Mouse (Mus musculus): ENCODE measurements at regions not wholly inside any gene's neighbourhood (a gene's known extent, or its start where the extent isn't known, plus 50 kb on each side); places are given as distances from the start of the nearest gene placed in this dataset.

DNA sequence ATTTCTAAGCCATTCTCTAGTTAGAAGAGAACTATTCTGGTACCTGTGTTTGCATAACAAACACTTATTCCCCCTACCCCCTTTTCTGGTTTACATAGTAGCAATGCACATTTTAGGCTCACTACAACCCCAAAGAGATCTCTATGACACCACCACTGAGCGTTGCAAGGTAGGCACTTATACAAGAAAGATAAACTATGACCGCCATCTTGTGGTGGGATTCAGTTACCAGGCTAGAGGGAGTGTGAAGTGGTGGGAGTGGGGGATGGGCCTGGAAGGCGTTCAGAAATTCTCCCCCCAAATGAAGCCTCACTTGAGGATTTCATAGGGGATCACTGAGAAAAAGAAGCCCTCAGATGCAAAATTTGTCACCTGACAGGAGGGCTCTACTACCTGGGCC lies 64.4 kb upstream of the Fst start:
- peak; percentile 49 for TF ChIP-seq CTCF (IDR thresholded peaks at IDR 0.05)
- Histone ChIP-seq H3K4me3 (no peak overlapping the region), H3K27ac (no peak overlapping the region)
- peak; percentile 8 to 18 for DNase-seq (ENCODE audit: extremely low spot score in 1 of 2, low spot score in 2 of 2)
- intact Hi-C loops (cut with DNase I): loop anchor here (5.0 to 10.0 kb wide), 2 partner anchors 438 to 646 kb away; no protein-coding TSS in a partner anchor

GRCm38 (mm10) chr13:114526856-114527255 lies 68.1 kb upstream of the Fst start:
- no peak for DNase-seq (ENCODE audit: extremely low spot score in 1 of 2, low spot score in 2 of 2)
- no peak overlapping the region for H3K4me3 ChIP-seq
- no peak overlapping the region for H3K27ac ChIP-seq
- intact Hi-C loops (cut with DNase I): loop anchor here (10.0 kb wide), 1 partner anchor 442 kb away; no protein-coding TSS in a partner anchor
- no peak for TF ChIP-seq CTCF (IDR thresholded peaks at IDR 0.05)

GRCm38 (mm10) chr13:114530171-114530774 lies 71.5 kb upstream of the Fst start:
- H3K4me3 ChIP-seq: no peak overlapping the region
- no peak for TF ChIP-seq CTCF (IDR thresholded peaks at IDR 0.05)
- intact Hi-C loops (cut with DNase I): no loop called here
- DNase-seq (ENCODE audit: extremely low spot score in 1 of 2, low spot score in 2 of 2): no peak
- H3K27ac ChIP-seq: no peak overlapping the region

DNA sequence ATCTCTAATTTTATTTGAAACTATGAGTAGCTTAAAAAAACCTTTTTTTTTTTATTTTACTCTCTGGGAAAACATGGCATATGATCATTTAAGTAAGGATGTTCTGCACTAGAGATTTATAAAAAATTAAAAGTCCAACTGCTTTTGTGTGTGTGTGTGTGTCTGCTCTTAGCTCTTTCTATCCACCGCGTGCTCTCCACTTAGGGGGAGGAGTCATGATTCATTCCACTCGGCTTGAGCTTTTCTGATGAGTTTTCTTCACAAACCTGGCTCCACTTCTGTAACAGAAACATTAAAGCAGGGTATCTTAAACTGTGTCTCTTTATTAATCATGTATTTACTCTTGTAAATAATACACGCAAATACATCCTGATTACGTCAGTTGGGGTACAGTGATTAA lies 73.0 kb upstream of the Fst start:
- DNase-seq (ENCODE audit: extremely low spot score in 1 of 2, low spot score in 2 of 2): no peak
- Histone ChIP-seq H3K27ac (no peak overlapping the region), H3K4me3 (no peak overlapping the region)
- intact Hi-C loops (cut with DNase I): no loop called here
- no peak for TF ChIP-seq CTCF (IDR thresholded peaks at IDR 0.05)

DNA sequence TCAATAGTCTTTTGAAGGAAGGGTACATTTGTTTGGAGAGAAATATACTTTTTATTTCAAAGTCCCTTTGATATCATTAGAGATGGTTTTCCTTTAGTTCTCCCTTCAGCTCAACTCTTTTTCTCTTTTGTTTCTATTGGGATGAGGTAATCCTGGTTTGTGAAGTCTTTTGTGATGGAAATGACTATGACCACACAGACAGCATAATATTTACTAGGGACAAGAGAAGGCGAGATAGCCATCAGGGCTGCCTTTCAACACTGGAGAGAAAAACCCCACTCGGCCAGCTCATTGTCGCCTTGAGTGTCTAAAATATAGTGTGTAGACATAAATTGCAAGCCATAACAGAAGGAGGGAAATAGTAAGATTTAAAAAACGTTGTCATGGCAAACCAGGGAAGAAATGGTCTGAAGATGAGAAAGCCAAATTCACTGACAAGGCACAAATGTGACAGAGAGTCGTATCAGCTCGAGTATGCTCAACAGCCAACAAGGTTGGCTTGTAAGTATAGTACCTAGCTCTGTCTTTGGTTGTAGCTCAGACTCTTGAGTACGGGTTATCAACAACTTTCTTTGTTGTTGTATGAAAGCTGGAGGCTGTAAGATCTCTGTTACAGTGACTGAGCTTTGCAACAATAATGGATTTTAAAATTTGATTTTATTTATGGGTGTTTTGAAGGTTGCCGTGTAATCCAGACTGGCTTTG lies 73.8 kb upstream of the Fst start:
- Histone ChIP-seq H3K27ac (no peak overlapping the region), H3K4me3 (no peak overlapping the region)
- intact Hi-C loops (cut with DNase I): no loop called here
- DNase-seq (ENCODE audit: extremely low spot score in 1 of 2, low spot score in 2 of 2): no peak
- no peak for TF ChIP-seq CTCF (IDR thresholded peaks at IDR 0.05)

- DNase-seq (ENCODE audit: extremely low spot score in 1 of 2, low spot score in 2 of 2): no peak
- TF ChIP-seq CTCF (IDR thresholded peaks at IDR 0.05): no peak
- H3K27ac ChIP-seq: no peak overlapping the region
- intact Hi-C loops (cut with DNase I): no loop called here
- no peak overlapping the region for H3K4me3 ChIP-seq
These were observed 75.8 kb upstream of the Fst start for GRCm38 (mm10) chr13:114534591-114534990.

DNA sequence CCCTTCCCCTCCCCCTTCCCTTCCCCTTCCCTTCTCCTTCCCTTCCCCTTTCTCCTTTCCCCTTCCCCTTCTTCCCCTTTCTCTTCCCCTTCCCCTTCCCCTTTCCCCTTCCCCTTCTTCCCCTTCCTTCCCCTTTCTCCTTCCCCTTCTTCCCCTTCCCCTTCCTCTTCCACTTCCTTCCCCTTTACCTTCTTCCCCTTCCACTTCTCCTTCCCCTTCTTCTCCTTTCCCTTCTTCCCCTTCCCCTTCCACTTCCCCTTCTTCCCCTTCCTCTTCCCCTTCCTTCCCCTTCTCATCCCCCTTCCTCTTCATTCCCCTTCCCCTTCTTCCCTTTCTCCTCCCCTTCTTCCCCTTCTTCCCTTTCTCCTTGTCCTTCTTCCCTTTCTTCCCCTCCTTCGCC lies 77.0 kb upstream of the Fst start:
- no peak overlapping the region for H3K4me3 ChIP-seq
- intact Hi-C loops (cut with DNase I): no loop called here
- DNase-seq (ENCODE audit: extremely low spot score in 1 of 2, low spot score in 2 of 2): no peak
- TF ChIP-seq CTCF (IDR thresholded peaks at IDR 0.05): no peak
- H3K27ac ChIP-seq: no peak overlapping the region

GRCm38 (mm10) chr13:114571731-114572130 lies 113.0 kb upstream of the Fst start:
- no peak for TF ChIP-seq CTCF (IDR thresholded peaks at IDR 0.05)
- H3K4me3 ChIP-seq: no peak overlapping the region
- intact Hi-C loops (cut with DNase I): no loop called here
- DNase-seq (ENCODE audit: extremely low spot score in 1 of 2, low spot score in 2 of 2): no peak
- no peak overlapping the region for H3K27ac ChIP-seq

DNA sequence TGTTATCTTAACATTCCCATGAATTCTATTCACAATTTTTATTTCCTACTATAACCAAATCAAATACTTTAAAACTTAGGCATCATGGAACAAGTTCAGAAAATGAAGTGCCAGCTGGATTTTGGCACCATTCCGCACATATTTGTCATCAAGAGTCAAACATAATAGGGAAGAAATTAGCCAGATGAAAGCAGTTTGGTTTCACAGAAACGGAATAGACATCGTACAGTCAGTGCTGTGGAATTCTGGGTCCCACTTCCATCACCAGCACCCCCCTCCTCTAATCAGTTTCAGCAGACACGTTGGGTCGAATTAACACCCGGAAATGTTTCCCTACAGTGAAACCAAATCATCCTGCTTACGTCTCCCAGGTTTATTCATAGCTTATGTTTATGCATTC lies 125.8 kb upstream of the Fst start:
- no peak for DNase-seq (ENCODE audit: extremely low spot score in 1 of 2, low spot score in 2 of 2)
- no peak for TF ChIP-seq CTCF (IDR thresholded peaks at IDR 0.05)
- intact Hi-C loops (cut with DNase I): no loop called here
- Histone ChIP-seq H3K4me3 (no peak overlapping the region), H3K27ac (no peak overlapping the region)

DNA sequence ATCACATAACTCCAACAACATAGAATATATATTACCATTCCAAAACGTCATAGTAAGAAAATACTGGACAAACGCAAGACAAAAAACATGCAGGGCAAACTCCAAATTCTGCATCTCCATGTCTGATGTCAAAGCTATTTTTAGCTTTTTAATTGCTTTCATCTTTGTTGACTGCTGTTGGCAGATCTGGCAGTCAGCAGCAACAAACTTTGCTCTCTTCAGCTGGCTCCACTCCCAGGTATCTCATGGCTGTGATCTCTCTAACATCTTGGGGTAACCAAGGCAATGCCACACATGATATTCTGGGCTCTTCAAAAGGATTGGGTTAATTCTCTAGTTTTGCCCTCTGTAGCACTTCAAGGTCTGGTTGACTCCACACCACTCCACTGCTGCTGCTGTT lies 128.9 kb upstream of the Fst start:
- TF ChIP-seq CTCF (IDR thresholded peaks at IDR 0.05): no peak
- intact Hi-C loops (cut with DNase I): no loop called here

GRCm38 (mm10) chr13:114603341-114603740 lies 144.6 kb upstream of the Fst start:
- Histone ChIP-seq H3K27ac (no peak overlapping the region), H3K4me3 (no peak overlapping the region)
- no peak for DNase-seq (ENCODE audit: extremely low spot score in 1 of 2, low spot score in 2 of 2)
- TF ChIP-seq CTCF (IDR thresholded peaks at IDR 0.05): no peak
- intact Hi-C loops (cut with DNase I): no loop called here

More for the DNA sequence above, 128.9 kb upstream of the Fst start:
- no peak for DNase-seq (ENCODE audit: extremely low spot score in 1 of 2, low spot score in 2 of 2)
- Histone ChIP-seq H3K27ac (no peak overlapping the region), H3K4me3 (no peak overlapping the region)

GRCm38 (mm10) chr13:114604037-114604694 lies 145.4 kb upstream of the Fst start:
- no peak for DNase-seq (ENCODE audit: extremely low spot score in 1 of 2, low spot score in 2 of 2)
- no peak overlapping the region for H3K4me3 ChIP-seq
- H3K27ac ChIP-seq: no peak overlapping the region
- intact Hi-C loops (cut with DNase I): no loop called here
- no peak for TF ChIP-seq CTCF (IDR thresholded peaks at IDR 0.05)
